Mouse (Mus musculus): Measurements from ENCODE around the gene Vps35. TPM values are rescaled to one million over a fixed set of nuclear protein-coding genes. Genes with fewer than 3 reads are reported as not detected.

Vps35 gene
- polyA plus RNA-seq (2015; fragmentation: Nextera tagmentation; extraction: Ambion mirVana) = 75.9 and 78.0 TPM in 2 replicates

GRCm38 (mm10) chr8:85299434-85300077 lies at the start of gene Vps35, which contains the start of gene Orc6:
TSS of gene Vps35 (minus strand) at chr8:85299802.
TSS of gene Orc6 (plus strand) at chr8:85299632.
- peak; percentile 96 for DNase-seq (ENCODE audit: low spot score)
- ATAC-seq (ENCODE audit: low FRiP score, low TSS enrichment) = peak; percentile 98
- peaks cover 2% of the 10 kb centered on the region; the same call in 1 of the 2 replicates for H3K36me3 ChIP-seq (ENCODE audit: control insufficient read depth, insufficient read depth, low read length)
- H3K4me2 ChIP-seq (replicated peaks; ENCODE audit: low read depth) = peak within 1 kb of the TSS; percentile 94
- peaks cover 6% of the 10 kb centered on the region for H3K4me1 ChIP-seq (replicated peaks; ENCODE audit: control insufficient read depth, insufficient read depth)
- H3K27ac ChIP-seq (replicated peaks) = peak within 1 kb of the TSS; percentile 97
- H3K9me3 ChIP-seq (ENCODE audit: control insufficient read depth, low read length) = no peaks in the 10 kb centered on the region
- WGBS = under 1% methylated on average over 63 of the region's 63 CpGs
- H3K9ac ChIP-seq (ENCODE audit: low read length) = peak within 1 kb of the TSS; percentile 92
- H3K27me3 ChIP-seq (ENCODE audit: control insufficient read depth, insufficient read depth, low read length) = no peaks in the 10 kb centered on the region
- H3K4me3 ChIP-seq (ENCODE audit: low read depth, low read length) = peak within 1 kb of the TSS; percentile 97
- no peak for TF ChIP-seq CTCF (IDR thresholded peaks at IDR 0.05; ENCODE audit: low read depth)
- TF ChIP-seq EP300 (optimal IDR thresholded peaks at IDR 0.05) = peak; percentile 86

- Histone ChIP-seq H3K27ac (replicated peaks) (no peak overlapping the region), H3K9me3 (ENCODE audit: control insufficient read depth, low read length) (no peaks in the 10 kb centered on the region), H3K4me3 (ENCODE audit: low read depth, low read length) (no peak overlapping the region), H3K36me3 (ENCODE audit: control insufficient read depth, insufficient read depth, low read length) (no peaks in the 10 kb centered on the region), H3K4me2 (replicated peaks; ENCODE audit: low read depth) (no peak overlapping the region), H3K27me3 (ENCODE audit: control insufficient read depth, insufficient read depth, low read length) (no peaks in the 10 kb centered on the region), H3K4me1 (replicated peaks; ENCODE audit: control insufficient read depth, insufficient read depth) (no peaks in the 10 kb centered on the region), H3K9ac (ENCODE audit: low read length) (no peak overlapping the region)
- ATAC-seq (ENCODE audit: low FRiP score, low TSS enrichment) (no peak), DNase-seq (ENCODE audit: low spot score) (no peak)
- TF ChIP-seq EP300 (optimal IDR thresholded peaks at IDR 0.05) (no peak), CTCF (IDR thresholded peaks at IDR 0.05; ENCODE audit: low read depth) (no peak)
- 63% methylated on average over 5 of the region's 5 CpGs for WGBS
These were observed 40.4 kb upstream of the Vps35 start for GRCm38 (mm10) chr8:85339871-85340573.

- 50% methylated on average over 4 of the region's 4 CpGs for WGBS
- no peaks in the 10 kb centered on the region for H3K4me1 ChIP-seq (replicated peaks; ENCODE audit: control insufficient read depth, insufficient read depth)
- H3K27ac ChIP-seq (replicated peaks) = no peak overlapping the region
- DNase-seq (ENCODE audit: low spot score) (no peak), ATAC-seq (ENCODE audit: low FRiP score, low TSS enrichment) (no peak)
- no peaks in the 10 kb centered on the region for H3K9me3 ChIP-seq (ENCODE audit: control insufficient read depth, low read length)
- no peaks in the 10 kb centered on the region for H3K36me3 ChIP-seq (ENCODE audit: control insufficient read depth, insufficient read depth, low read length)
- H3K9ac ChIP-seq (ENCODE audit: low read length) = no peak overlapping the region
- H3K4me3 ChIP-seq (ENCODE audit: low read depth, low read length) = no peak overlapping the region
- H3K27me3 ChIP-seq (ENCODE audit: control insufficient read depth, insufficient read depth, low read length) = no peaks in the 10 kb centered on the region
- TF ChIP-seq CTCF (IDR thresholded peaks at IDR 0.05; ENCODE audit: low read depth) = no peak
- H3K4me2 ChIP-seq (replicated peaks; ENCODE audit: low read depth) = no peak overlapping the region
These were observed 38.1 kb upstream of the Vps35 start for GRCm38 (mm10) chr8:85337681-85338080.

- Histone ChIP-seq H3K4me3 (ENCODE audit: low read depth, low read length) (no peak overlapping the region), H3K27ac (replicated peaks) (no peak overlapping the region), H3K4me1 (replicated peaks; ENCODE audit: control insufficient read depth, insufficient read depth) (no peaks in the 10 kb centered on the region), H3K9me3 (ENCODE audit: control insufficient read depth, low read length) (no peaks in the 10 kb centered on the region), H3K27me3 (ENCODE audit: control insufficient read depth, insufficient read depth, low read length) (no peaks in the 10 kb centered on the region), H3K4me2 (replicated peaks; ENCODE audit: low read depth) (no peak overlapping the region), H3K36me3 (ENCODE audit: control insufficient read depth, insufficient read depth, low read length) (no peaks in the 10 kb centered on the region), H3K9ac (ENCODE audit: low read length) (no peak overlapping the region)
- DNase-seq (ENCODE audit: low spot score) (no peak), ATAC-seq (ENCODE audit: low FRiP score, low TSS enrichment) (no peak)
- 70% methylated on average over 6 of the region's 6 CpGs for WGBS
- no peak for TF ChIP-seq EP300 (optimal IDR thresholded peaks at IDR 0.05)
These were observed 36.8 kb upstream of the Vps35 start for GRCm38 (mm10) chr8:85336211-85336933.

- H3K27ac ChIP-seq (replicated peaks) = no peak overlapping the region
- DNase-seq (ENCODE audit: low spot score) = no peak
- no peaks in the 10 kb centered on the region for H3K27me3 ChIP-seq (ENCODE audit: control insufficient read depth, insufficient read depth, low read length)
- TF ChIP-seq EP300 (optimal IDR thresholded peaks at IDR 0.05) (no peak), CTCF (IDR thresholded peaks at IDR 0.05; ENCODE audit: low read depth) (no peak)
- no peaks in the 10 kb centered on the region for H3K36me3 ChIP-seq (ENCODE audit: control insufficient read depth, insufficient read depth, low read length)
- H3K4me2 ChIP-seq (replicated peaks; ENCODE audit: low read depth) = no peak overlapping the region
- H3K9ac ChIP-seq (ENCODE audit: low read length) = no peak overlapping the region
- no peak overlapping the region for H3K4me3 ChIP-seq (ENCODE audit: low read depth, low read length)
- no peaks in the 10 kb centered on the region for H3K9me3 ChIP-seq (ENCODE audit: control insufficient read depth, low read length)
- H3K4me1 ChIP-seq (replicated peaks; ENCODE audit: control insufficient read depth, insufficient read depth) = no peaks in the 10 kb centered on the region
- no peak for ATAC-seq (ENCODE audit: low FRiP score, low TSS enrichment)
These were observed 35.5 kb upstream of the Vps35 start for GRCm38 (mm10) chr8:85335105-85335504.
